Mouse (Mus musculus) CD4-positive helper T cell, adult 2 months (primary cell): Measurements from ENCODE around the gene Phip.

Experiments
- DNase-seq: peaks from one replicate; pipeline ENCODE4 v3.0.0-alpha.2; 2012; ENCODE audit warnings: low read depth, missing footprints, low spot score

Gene Phip

DNA sequence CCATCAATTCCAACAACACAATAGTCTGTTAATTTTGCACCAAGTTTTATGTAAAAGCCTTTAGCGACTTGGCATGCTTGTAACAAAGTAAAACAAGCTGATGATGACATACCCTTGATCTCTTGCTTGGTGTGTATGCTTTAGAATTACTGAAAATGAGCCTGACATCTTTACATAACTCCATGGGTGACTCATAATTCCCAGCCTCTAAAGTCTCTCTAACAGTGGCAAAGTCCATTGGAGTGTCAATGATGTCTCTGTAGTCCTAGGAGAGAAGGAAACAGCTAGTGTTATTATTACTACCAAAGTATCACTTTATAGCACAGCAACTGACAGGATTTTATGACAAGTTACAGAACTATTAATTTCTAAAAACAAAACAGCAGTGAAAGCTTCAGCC is 98.2 kb downstream of the Phip start:
- no peak for DNase-seq

DNA sequence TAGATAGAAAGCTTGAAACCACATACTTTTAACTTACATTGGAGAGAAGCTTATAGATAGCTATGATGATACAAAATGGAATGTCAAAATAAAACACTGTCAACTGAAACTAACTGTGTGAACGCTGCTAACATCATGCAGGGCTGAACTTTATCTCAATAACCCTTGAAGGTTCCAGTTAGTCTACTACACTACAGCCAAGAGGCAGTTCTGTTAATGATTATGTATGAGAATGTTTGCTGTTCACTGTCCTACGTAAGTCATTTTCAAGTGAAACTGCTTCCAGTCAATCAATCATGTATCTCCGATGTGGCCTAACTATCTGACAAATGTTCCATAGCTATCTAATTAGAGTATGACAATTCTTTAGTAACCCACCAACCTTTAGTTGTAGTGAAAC is 107.6 kb downstream of the Phip start:
- DNase-seq, result no peak

DNA sequence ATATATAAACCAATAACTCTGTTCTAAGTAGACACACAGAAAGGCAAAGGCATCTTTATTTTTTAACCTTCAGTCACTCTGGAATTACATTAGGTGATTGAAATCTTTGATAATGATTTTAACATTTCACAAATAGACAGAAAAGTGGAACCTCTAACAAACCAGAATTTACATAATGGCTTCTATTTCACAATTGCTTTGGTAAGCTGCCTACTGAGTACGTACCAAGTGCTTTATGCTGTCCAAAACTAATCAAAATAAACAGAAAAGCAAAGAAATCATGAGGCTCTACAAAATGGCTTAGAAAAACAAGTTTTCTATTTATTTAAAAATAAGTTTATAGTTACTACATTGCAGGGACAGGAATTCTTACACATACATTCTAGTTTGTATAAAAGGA is 109.2 kb downstream of the Phip start:
- DNase-seq, result no peak

DNA sequence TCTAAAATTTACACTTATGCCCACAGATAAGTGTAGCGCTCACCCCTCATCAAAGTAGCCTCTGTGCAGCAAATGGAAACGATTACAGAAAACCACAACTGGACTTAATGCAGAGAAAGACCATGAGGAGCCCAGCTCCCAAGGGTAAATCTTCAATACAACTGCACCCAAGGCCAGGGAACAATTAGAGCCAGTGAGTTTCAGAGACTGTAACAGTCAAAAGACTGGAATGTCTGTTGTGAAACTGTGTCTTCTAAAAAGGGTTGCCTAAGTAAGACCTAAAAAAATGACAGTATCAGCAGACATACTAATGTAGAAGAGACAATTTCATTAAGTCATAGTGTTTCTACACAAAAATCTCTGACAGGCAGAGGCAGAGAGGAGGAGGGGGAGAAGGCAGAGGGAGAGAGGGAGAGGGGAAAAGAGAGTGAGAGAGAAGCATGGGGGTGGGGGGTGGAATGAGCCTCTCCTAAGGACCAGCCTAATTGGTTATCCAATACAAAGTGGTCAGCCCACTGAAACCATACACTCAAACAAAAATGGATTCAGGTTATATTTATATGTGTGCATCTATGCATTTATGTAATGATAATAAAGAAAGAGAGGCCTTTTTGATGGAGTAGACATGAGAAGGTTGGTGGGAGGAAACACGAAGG is 113.4 kb downstream of the Phip start:
- DNase-seq, result no peak

DNA sequence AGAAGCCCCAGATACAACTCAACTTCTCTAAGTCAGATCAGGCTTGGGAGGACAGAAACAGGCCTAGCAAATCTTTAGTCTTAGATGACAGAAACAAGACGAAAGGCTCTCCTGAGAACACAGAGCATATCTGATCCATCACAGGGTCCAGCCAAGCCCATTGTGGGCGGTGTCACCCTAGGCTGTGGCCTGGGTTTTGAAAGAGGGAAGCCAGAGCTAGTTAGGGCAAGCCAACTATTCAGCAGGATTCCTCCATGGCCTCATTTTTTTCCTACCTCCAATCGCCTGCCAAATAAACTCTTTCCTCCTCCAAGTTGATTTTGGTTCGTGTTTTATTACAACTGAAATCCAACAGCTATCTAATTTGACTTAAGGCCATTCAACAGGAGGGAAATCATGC is 114.0 kb downstream of the Phip start:
- no peak for DNase-seq

DNA sequence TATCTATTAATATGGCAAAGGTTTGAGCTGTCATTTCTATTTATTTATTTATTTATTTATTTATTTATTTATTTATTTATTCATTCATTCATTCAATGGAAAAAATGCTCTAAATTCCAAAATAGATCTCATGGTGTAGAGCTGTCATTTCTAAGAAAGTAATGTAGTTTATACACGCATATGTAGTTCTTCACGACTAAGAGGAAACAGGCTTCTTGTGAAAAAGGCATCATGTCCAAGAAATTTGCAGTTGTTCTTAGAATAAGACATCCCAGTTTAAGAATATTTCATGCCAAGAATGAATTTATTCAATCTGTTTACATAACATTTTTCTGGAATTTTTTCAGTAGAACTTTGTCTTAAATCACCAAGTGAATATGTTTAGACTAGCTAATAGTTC is 114.5 kb downstream of the Phip start:
- DNase-seq, result no peak

DNA sequence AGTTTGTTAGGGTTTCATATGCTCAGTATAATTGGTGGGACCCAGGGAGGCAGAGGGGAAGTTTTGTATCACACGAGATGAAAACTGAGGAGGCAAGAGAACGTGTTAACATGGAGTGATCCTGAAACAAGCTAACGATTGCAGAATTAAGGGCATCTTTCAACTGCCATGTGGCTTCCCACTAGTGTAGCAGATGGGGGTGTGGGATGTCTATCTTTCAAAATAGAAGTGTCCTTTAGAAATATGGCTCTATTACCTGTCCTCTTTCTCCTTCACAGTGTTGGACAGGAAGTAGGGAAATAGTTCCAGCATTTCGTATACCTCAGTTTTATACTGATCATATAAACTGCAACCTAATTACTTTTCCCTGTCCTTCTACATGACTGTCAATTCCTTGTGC is 119.1 kb downstream of the Phip start:
- DNase-seq, result no peak

DNA sequence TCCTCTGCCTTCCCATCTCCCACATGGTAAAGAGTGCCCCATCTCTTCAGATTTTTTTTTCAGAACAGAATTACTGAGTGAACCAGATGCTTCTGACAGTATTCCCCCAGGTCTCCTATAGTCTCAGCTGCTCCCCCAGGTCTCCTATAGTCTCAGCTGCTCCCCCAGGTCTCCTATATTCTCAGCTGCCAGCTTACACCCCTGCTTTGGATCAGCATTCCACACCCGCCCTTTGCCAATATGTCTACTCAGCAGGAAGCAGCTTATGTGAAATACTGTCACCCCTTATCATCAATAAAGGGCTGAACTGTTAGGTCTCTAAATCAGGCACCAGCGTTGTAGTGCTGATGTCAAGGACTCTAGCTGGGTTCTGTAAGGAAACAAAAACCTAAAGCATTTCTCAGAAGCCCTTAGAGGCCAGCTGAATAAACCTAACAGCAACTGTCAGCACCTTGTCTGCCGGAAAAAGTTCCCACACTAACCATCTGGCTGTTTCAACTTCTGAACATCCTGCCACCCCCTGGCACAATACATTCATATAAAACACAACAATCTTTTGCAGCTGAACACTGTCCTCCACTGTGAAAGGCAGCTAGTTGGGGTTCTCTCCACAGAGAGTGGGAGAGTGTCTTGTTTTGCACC is 120.2 kb downstream of the Phip start:
- no peak for DNase-seq

DNA sequence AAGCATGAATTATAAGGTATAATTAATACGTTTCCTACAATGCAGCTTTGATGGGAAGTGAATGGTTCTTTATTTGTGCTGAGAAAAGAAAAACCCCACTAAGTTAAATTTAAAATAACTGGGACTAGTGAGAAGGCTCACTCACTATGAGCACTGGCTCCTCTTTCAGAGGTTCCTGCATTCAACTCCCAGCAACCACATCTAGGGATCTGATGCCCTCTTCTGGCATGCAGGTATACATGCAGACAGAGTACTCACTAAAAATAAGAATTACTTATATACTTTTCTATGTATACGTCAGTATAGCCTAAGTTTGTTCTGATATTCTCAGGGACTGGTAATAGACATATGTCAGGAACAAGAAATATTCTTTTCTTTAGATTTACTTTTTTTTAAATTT is 121.3 kb downstream of the Phip start:
- DNase-seq, result peak; percentile 14

DNA sequence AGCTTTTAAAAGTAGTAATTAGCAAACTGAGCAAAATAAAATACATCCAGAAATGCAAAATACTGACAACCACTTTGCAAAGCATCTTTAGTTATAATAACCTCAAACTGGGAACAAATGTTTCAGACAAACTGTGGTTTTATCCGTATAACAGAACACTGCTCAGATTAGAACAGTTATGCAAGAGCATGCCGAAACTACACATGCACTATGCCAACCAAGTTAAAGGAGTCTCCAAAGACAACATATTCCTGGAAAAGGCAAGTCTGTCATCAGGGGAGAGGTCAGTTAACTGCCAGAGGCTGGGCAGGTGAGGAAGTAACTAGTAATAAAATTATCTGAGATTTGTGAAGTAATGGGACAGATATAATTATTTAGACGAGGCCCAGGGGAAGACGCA is 132.6 kb downstream of the Phip start:
- no peak for DNase-seq

DNA sequence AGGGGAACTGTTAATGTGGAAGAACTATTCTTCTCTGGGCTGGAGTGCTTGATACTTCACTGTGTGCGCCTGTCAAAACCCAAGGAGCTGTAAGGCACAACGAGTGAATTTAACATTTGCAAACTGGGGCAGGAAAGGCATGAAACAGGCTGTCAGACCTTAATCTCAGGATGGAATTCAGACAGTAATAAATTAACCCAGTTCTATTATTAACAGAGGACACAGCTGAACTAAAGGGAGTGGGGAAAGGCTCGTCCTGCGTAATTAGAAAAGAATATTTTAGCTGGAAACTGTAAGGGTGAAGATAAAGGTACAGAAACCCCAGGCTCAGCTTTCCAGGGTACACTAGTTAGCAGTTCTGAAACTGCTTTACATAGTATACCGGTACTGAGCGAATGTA is 139.4 kb downstream of the Phip start:
- no peak for DNase-seq

DNA sequence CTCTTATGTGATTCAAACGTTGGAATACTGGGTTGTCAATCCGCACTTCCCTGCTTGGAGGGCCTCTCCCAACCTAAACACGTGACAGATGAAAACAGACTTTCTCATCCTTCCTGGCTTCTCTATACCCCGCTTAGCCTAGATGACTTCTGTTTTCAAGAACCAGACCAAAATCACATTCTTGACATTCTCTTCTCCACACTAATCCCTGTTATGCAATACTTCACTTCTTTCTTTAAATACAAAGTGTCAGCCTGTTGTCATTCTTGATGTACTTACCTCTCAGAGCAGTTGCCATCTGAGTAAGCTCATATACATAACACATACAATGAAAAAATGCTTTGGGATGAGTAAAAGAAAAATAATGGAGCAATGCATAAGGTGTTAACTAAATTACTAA is 143.4 kb downstream of the Phip start:
- no peak for DNase-seq

DNA sequence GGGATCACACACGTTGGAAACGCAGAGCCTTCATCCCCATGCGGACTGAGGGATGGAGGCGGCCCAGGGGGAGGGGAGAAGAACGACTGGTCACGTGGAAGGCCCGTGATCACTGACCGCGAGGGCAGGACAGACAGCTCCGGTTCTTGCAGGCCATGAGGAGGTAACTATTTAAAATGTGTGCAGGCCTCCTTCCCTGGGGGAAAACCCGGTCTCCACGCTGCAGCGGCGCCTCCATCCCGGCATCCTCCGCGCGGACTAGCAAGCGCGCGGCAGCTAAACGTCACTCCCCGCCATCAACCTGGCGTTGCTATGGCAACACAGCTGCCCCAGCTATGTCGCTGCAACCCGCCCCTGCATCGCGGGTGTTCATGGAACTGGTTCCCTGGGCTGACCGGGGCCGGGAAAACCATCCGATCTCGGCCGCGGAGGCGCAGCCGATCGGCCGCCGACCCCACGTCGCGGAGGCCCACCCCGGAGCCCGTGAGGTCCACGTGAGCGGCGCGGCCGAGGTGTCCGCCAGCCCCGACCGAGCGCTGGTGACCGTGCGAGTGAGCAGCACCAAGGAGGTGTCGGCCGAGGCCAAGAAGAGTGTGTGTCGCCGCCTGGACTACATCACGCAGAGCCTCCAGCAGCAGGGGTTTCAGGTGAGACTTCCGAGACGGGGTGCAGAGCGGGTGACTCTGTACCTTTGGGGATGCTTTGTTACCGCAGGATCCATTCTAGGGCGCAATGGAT is 145.5 kb downstream of the Phip start:
- DNase-seq, result peak; percentile 93

DNA sequence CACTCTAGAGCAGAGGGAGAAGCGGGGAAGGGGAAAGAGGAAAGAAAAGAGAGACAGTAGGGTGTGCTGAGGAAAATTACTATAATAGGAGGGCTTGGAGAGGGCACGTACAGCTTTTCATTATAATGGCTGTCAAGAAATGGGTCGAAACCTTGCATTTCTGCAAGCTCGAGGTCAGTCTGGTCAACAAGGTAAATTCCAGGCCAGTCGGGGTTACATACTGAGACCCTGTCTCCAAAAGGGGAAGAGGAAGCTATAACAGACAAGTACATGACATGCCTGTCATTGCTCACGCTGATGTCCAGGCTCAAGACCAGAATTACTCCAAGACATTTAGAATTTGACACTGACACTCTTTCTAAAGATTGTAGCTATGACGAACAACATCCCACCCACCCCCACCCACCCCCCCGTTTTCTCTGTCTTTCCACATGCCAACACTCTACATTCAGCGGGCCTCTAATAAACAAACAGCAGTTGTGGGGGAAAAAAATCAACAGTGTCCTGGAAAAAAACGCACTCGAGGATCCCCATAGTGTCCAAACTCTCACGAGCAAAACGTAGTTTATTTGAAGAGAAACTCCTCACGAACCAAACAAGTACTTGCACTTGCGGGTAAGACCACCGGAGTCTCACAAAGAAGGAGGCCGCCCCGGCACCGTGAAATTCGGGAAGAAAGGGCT is 146.2 kb downstream of the Phip start, which contains the start of gene Irak1bp1:
Gene Irak1bp1 (plus strand): TSS at position 534 of the 683 bp plus-strand sequence.
- DNase-seq, result no peak

DNA sequence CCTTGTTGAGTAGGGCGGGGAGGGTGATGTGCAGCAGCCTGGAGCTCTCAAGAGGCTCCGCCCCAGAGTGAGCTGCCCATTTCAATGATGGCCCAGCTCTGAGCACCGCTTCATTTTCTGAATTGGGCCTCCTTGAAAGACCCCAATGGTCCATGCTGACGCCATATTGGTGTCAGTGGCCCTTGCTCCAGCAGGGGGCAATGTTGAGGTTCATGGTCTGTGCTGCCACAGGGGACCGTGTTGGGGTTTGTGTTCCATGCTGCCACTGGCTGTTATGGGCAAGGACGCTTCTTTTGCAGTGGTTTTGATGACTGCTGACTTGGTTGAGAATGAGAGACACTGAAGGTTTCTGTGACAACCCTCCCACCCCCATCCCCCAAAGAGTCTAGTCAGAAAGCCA is 148.9 kb downstream of the Phip start:
- no peak for DNase-seq
